ENCODE assay signal across 9 mouse cellular contexts in the genomic region with DNA sequence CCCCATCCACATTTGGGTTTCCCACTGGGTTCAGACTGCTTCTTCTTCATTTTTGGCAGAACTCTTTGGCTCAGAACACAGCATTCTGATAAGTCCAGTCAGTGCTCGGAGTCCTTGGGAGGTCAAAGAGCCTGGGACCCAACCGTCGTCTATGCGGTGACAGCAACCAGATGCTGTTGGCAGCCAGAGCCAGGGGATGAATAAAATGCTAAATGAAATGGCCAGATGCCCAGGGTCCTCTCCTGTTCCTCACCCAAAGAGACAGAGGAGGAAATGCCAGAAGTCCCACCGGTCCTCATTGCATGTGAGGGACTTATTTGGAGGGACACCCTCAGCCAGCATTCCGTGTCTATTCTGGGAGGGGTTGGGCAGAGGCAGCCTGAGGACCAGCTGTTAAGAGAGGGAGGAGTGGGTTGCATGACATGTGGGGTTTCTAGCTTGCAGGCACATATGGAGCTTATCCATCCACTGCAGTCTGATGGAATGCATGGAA.
DNase-seq lines count a peak whose midpoint lies in the region; ATAC-seq lines count a peak whose summit lies in the region.
"Had no signal": no experiment of that assay in that cellular context is flagged by ENCODE, and none has a peak within 500 bp of the region (broad histone marks: within the 10 kb centered on the region; RNA-seq: fewer than 3 reads in every experiment).

No protein-coding gene starts in this region.

- H3K27me3 ChIP-seq in heart, embryonic 11.5 days (ENCODE audit: control insufficient read depth, insufficient read depth, low read length): no peaks in the 10 kb centered on the region
- no peaks in the 10 kb centered on the region for H3K27me3 ChIP-seq in embryonic facial prominence, embryonic 15.5 days
- no peaks in the 10 kb centered on the region for H3K27me3 ChIP-seq in lung, embryonic 15.5 days
- H3K27me3 ChIP-seq: liver, embryonic 15.5 days had no signal

- WGBS in heart, embryonic 11.5 days (ENCODE audit: insufficient replicate concordance): 41% methylated on average over 6 of the region's 6 CpGs
- WGBS in embryonic facial prominence, embryonic 15.5 days: 49% methylated on average over 6 of the region's 6 CpGs
- 43% methylated on average over 6 of the region's 6 CpGs for WGBS in lung, embryonic 15.5 days

- DNase-seq in heart, adult 18-20 months: peak; percentile 68 to 86
- DNase-seq in heart, postnatal 4 days: peak; percentile 72
- DNase-seq in retina, embryonic 14.5 days (ENCODE audit: low spot score): no peak
- no peak for DNase-seq in cerebellum, adult 11 months
- DNase-seq in cerebellum, adult 11-12 months: no peak

- H3K9me3 ChIP-seq in heart, embryonic 11.5 days (replicated peaks; ENCODE audit: control insufficient read depth, low read length): no peaks in the 10 kb centered on the region
- no peaks in the 10 kb centered on the region for H3K9me3 ChIP-seq in embryonic facial prominence, embryonic 15.5 days (replicated peaks)
- no peaks in the 10 kb centered on the region for H3K9me3 ChIP-seq in lung, embryonic 15.5 days
- H3K9me3 ChIP-seq: liver, embryonic 15.5 days had no signal

- H3K27ac ChIP-seq in heart, embryonic 11.5 days (ENCODE audit: low read depth, low read length): no peak overlapping the region
- H3K27ac ChIP-seq in embryonic facial prominence, embryonic 15.5 days (replicated peaks): peak overlapping the region; percentile 36; the same call in 1 of the 2 replicates
- H3K27ac ChIP-seq in lung, embryonic 15.5 days: peak overlapping the region; percentile 42
- H3K27ac ChIP-seq: liver, embryonic 15.5 days had no signal

- no peak for ATAC-seq in heart, embryonic 11.5 days (replicated peaks; ENCODE audit: insufficient number of reproducible peaks, low FRiP score, low TSS enrichment)
- peak; percentile 88 for ATAC-seq in embryonic facial prominence, embryonic 15.5 days (ENCODE audit: insufficient number of reproducible peaks, low FRiP score, low TSS enrichment, low read depth)
- ATAC-seq in lung, embryonic 15.5 days (ENCODE audit: borderline replicate concordance, extremely low read depth, low FRiP score, low TSS enrichment): peak; percentile 95

- no peaks in the 10 kb centered on the region for H3K4me1 ChIP-seq in heart, embryonic 11.5 days (ENCODE audit: control insufficient read depth, insufficient read depth, low read length)
- H3K4me1 ChIP-seq in embryonic facial prominence, embryonic 15.5 days: 0 out of 2 replicates have a peak, but pooled peaks cover 6% of the 10 kb centered on the region
- peaks cover 11% of the 10 kb centered on the region for H3K4me1 ChIP-seq in lung, embryonic 15.5 days
- H3K4me1 ChIP-seq: liver, embryonic 15.5 days had no signal

- H3K4me2 ChIP-seq in heart, embryonic 11.5 days: no peak overlapping the region
- H3K4me2 ChIP-seq in embryonic facial prominence, embryonic 15.5 days (replicated peaks): no peak overlapping the region
- H3K4me2 ChIP-seq in lung, embryonic 15.5 days: no peak overlapping the region
- H3K4me2 ChIP-seq: liver, embryonic 15.5 days had no signal

- H3K9ac ChIP-seq in heart, embryonic 11.5 days (ENCODE audit: low read depth, low read length): no peak overlapping the region
- no peak overlapping the region for H3K9ac ChIP-seq in embryonic facial prominence, embryonic 15.5 days
- no peak overlapping the region for H3K9ac ChIP-seq in lung, embryonic 15.5 days
- H3K9ac ChIP-seq: liver, embryonic 15.5 days had no signal

- no peaks in the 10 kb centered on the region for H3K36me3 ChIP-seq in heart, embryonic 11.5 days (ENCODE audit: control insufficient read depth, insufficient read depth, low read length)
- H3K36me3 ChIP-seq in embryonic facial prominence, embryonic 15.5 days: no peaks in the 10 kb centered on the region
- H3K36me3 ChIP-seq in lung, embryonic 15.5 days: no peaks in the 10 kb centered on the region
- H3K36me3 ChIP-seq: liver, embryonic 15.5 days had no signal

- no peak overlapping the region for H3K4me3 ChIP-seq in heart, embryonic 11.5 days (ENCODE audit: low read depth, low read length)
- no peak overlapping the region for H3K4me3 ChIP-seq in embryonic facial prominence, embryonic 15.5 days (replicated peaks)
- H3K4me3 ChIP-seq in lung, embryonic 15.5 days: no peak overlapping the region
- H3K4me3 ChIP-seq: liver, embryonic 15.5 days had no signal

Comparison
In these comparisons a context has a peak if more than half of its experiments do, and no peak if none do; other contexts are left out.
1. DNase-seq: peak in heart, adult 18-20 months (2 of 2) and heart, postnatal 4 days (single experiment); none in retina, embryonic 14.5 days (single experiment), cerebellum, adult 11 months (single experiment) and cerebellum, adult 11-12 months (single experiment).